Mouse (Mus musculus) brain, embryonic 18.5 days (tissue): Measurements from ENCODE around the gene Nav2.

Source experiments
- DNase-seq: peaks from one replicate; pipeline ENCODE4 v3.0.0-alpha.2; 2012; ENCODE audit warnings: low read depth, low spot score

Gene Nav2

DNA sequence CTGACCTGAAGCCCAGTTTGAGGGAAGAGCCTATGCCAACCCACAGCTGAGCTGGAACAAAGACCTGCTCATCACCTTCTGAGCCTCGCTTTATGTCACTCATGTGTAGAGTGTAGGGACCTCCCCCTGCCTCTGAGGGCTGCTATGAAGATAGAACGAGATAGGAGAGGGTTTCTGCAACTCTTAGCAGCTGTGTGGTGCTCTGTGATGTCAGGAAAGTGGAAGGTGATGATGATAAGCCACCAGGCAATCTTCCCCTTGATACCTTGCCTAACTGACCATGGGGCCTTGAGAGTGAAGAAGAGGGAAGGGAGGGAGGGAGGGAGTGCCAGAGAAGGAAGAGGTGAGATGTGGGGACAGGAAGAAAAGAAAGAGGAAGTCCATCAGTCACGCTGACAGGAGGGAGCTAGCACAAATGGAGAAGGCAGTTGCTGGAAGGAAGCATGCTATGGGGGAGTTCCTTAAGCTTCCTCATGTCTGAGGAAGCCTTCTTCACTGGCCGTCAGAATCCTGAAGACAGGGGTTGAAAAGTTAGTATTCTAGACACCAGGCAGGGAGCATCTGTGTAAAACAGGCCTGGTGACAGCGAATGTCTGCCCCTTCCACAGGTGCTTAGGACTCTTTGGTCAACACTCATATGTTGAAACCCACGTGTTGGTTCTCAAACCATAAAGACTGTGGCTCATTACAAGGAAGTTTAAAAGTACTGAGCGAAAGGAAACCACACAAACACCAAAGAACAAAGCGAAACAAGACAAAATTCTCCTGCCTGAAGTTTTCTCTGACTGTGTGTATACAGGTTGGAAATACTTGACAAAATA lies at the start of gene Nav2:
TSS of gene Nav2 (plus strand) at position 196 of the 821 bp plus-strand sequence.
- no peak for DNase-seq

DNA sequence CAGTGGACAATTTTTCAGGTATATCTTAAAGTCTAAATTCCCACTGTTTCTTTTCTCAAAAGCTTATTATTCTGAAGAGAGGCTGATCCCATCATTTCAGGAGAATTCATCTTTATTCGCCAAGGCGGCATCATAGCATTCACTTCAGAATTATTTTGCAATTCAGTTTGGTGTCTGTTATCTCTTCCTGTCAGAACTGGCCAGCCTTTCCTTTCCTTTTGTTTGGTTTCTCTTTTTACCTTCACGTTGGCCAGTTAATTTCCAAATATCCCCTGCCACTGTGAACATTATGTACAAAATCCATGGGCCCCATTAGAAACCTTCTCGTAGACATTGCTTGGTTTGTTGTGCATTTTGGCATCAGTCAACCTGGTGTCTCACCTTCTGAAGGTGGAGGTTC lies 49.2 kb upstream of the Nav2 start:
- DNase-seq = no peak

DNA sequence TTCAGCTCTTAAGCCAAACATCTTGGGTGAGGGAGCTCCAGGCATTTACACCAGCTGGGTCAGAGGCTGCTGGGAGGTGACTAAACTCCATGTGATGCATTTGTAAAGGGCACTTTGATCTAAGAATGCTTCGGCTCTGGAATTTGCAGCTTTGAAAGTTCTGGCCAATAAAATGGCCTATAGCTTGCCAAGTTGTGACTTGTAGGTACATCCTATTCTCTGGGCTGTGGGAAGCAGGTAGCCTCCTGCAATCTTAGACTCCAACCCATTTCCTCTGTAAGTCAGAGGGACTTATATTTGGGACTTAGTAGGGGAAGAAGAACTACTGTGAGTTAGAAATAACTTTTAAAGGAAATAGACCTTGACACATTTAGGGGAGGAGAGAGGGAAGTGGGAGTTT lies 47.6 kb upstream of the Nav2 start:
- no peak for DNase-seq

DNA sequence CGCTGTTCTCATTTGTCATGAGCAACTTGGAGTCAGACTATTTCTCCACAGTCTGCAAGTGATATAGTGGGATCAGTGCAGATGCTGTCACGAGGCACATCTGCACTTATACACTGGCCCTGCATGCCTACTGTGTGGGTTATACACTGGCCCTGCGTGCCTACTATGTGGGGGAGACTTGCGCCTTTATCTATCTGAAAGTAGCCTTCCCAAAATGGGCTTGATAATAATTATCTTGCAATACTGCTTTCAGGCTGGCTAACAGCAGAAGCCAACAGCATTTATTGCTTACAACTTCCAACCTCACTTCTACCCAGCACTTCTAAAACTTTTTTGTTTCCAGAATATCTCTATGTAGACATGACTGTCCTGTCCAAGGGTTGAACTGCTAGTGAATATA lies 46.7 kb upstream of the Nav2 start:
- DNase-seq = no peak

DNA sequence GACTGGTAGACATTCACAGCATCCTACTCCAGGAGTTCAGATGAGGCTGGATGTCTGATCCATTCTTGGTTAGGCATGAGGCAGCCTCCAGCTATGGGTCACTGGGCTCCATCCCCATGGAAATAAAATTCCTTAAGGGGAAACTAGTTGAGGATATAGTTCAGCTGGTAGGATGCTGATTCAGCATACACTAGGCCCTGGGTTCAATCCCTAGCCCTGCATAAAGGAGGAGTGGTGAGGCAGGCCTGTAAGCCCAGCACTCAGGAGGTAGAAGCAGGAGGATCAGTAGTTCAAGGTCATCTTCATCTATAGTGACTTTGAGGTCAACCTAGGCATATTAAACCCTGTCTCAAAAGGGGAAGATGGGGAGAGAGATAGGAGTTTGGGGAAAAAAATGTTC lies 44.3 kb upstream of the Nav2 start:
- no peak for DNase-seq

DNA sequence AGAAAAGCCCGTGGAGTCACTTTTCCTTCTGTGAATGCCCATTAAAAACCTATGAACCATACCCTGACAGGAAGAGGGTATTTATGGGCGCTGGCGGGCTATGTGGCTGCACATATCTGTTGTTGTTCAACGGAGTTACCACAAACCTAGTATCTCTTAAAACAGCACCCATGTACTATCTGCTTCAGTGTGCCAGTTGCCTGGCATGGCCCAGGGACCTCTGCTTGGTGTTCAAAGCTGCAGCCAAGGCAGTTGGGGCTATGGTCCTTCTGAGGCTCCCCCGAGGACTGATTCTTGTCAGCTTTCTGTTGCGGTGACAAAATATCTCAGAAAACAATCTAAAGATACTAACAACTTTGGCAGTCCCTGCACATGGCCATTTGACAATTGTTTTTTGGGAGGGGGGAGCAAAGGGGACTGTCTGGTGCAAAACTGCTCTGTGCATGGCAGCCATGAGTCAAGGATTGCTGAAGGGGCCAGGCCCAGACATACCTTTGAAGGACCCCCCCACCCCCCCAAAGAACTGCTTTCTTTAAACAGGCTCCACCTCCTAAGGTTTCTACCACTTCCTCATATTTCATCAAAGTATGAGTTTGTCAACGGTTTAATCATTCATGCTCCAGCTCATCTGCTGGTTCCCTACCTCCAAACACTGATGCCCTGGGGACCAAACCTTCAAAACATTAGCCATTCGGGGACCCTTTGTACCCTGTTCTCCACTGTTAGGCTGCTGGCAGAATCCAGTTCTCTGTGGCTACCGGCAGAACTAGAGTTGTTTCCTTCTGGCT lies 43.7 kb upstream of the Nav2 start:
- no peak for DNase-seq

DNA sequence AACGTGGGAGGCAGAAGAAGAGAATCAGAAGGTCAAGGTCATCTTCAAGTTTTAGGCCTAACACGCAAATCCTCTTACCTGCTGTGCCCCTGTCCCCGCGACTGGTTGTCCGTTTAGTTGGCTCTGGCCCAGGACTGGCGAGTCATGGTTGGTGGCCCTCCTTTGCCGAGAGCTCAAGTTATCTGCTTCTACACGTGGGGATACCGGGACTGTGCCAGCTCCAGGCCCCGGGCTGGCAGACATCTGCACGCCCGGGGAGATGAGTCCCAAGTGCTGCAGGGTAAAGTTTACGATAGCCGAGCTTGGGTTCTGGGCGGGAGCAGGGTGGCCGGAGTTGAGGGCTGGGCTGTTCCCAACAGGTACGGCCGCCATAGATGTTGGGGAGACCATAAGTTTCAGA lies 40.9 kb upstream of the Nav2 start:
- DNase-seq = no peak

DNA sequence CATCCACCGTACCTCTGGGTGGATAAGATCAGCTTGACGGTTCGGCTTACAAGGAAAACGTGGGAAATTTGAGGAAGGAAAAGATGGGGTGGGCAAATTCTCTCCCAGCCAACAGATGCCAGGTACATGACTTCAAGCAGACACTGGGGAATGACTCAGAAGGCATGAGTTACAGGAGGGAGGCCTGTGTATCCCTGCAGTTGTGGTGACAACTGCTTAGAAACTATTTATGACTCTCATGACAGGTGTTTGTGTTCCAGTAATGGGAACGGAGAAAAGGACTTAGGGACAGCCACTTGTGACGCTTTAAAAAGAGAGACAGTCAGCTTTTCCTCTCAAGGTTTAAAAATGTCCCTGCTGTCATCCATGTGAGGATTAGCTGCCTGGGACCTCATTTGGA lies 38.4 kb upstream of the Nav2 start:
- no peak for DNase-seq

DNA sequence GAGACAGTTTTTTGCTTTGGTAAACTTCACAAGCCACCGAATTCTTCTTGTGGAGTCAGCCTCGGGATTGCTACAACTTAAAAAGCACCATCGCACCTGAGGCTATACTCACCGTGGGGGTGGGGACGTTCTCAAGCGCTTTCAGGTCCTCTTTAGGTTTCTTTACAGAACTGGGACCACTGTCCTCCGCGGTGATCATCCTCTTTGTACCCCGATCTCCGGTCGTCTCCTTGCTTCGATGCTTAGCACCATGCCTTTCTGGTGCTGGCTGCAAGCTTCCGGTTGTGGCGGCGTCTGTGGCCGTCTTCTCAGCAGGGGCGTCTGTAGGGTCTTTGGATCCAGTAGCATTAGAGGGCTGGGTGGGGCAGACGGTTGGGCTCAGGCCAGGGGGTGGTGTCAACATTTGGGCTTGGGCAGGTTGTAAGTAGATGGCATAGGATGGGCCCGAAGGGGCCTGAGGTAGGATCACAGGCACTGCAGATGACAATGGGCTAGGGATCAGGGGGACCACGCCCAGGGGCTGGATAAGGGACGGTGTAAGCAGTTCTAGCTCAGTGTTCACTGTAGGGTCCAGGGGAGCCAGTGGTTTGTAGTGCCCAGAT lies 37.8 kb upstream of the Nav2 start:
- DNase-seq = no peak

DNA sequence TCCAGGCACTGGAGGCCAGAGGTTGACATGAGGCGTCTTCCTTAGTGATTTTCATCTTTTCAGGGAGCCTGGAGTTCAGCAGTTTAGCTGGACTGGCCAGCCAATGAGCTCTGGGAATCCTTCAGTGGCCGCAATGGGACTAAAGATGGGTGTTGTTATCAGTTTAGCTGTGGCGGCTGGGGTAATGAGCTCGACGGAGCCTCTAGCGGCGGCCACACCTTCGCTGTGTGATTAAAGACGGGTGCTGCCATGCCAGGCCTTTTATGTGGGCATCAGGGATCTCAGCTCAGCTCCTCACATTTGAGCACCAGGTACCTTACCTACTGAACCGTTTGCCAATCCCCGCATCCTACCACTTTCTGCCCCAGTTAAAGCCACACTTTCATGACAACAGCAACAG lies 37.2 kb upstream of the Nav2 start:
- no peak for DNase-seq

DNA sequence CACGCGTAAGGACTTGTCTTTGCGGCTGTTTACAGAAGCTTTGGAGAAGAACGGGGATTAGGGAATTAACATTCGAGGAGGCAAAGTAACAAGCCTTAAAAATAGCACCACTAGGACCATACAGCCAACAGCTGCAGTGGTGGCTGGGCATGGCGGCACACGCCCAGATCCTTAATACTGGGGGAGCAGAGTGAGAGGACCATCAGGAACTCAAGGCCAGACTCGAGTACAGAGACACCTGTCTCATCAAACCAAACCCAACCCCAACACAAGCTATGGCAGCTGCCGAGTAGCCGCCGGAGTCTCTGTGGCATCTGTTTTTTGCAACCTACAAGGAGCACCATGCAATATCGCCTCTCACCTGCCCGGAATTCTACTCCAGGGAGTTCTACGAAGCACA lies 33.4 kb upstream of the Nav2 start:
- no peak for DNase-seq

DNA sequence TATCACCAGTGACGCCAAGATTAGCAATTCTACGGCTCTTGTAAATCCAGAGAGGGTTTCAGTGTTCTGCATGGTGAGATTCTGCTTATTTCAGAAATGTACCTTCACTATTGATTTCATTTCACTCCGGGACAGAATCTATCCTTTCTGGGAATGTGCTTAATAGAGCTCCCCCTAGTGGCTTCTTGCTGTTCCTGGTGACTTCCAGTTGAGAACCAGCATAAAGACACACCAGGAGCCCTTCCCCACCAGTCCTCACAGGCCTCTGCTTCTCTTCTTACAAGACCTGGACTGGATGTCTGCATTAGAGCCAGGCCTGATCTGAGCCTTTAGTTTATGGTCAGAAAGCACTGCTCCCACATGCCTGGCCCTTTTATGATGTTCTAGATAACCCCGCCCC lies 32.0 kb upstream of the Nav2 start:
- DNase-seq = no peak

DNA sequence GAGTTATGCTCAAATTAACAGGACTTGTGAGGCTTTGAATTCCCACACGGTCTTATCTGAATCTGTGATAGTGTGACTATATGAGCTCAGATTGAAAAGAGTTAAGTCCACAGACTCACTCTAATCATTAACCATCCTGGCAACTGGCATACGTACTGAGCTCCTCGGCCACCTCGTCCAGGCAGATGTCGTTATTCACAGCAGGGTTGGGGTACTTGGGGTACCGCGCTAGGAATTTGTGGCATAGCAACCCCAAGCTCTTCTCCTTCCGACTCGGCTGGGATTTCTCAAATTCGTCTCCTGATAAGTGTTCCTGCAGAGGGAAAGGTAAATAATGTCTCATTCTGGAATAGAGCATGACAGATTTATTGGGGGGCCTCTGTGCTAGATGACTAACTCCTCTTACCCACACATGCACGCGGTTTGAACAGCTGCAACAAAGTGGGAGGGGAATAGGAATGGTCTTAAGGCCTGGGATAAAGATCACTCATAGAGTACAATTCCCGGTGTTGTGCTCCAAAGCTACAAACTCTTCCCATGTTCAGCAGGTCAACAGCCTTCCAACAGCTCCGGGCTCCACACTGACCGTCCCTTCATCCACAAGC lies 30.6 kb upstream of the Nav2 start:
- DNase-seq = no peak

DNA sequence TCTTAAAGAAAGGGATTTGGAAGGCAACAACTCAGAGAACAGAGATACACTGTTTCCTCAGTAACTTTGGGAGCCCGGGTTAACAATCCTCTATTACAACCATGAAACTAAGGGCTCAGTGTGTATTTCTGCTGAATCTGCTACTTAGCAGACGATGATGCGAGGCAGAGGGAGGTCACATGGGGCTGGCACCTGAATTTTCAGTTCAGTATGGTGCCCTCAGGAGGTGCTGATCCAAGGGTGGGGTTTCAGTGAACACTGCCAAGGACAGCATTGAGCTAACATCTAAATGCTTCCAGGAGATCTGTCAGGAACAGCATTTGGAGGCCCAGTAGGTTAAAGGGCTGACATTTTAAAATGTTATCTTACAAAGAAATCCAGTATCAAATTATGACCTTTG lies 28.9 kb upstream of the Nav2 start:
- no peak for DNase-seq

DNA sequence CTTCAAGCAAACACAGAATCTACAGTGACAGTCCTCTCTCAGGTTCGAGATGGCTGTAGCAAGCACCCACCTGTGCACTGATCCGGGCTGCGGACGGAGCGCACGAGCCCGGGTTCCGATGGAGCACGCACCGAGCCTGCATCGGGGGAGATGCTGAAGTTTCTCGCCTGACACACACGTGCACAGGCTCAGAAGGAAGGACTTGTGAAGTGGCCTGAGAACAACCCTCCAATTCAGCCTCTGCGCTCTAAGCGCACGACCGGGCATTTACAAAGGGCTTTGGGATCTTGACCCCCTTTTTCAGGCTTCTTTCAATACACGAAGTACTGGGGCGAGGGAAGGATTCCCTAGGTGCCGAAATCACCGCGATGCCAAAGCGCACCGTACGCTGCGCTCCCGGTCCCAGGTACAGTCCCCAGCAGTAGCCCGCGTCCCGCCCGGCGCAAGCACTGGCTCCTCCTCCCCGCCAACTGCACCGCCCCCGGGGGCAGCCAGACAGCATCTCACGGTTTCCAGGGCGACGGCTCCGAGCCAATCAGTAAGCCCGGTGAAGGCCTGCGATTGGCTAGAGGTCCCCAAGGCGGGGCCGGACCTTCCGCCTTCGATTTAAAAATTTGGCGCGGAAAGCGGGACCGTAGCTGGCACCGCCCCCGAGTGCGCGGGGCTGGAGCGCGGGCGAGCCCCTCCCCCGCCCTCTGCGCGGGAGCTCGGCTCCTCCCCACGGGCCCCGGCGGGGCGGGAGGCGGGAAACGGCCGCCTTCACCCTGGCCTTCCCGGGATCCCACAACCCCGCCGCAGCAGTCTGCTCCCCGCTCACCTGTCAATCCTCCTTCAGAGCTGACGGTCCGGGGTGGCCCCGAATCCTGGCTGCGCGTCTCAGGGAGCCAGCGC lies 27.7 kb upstream of the Nav2 start:
- DNase-seq = peak; percentile 86

DNA sequence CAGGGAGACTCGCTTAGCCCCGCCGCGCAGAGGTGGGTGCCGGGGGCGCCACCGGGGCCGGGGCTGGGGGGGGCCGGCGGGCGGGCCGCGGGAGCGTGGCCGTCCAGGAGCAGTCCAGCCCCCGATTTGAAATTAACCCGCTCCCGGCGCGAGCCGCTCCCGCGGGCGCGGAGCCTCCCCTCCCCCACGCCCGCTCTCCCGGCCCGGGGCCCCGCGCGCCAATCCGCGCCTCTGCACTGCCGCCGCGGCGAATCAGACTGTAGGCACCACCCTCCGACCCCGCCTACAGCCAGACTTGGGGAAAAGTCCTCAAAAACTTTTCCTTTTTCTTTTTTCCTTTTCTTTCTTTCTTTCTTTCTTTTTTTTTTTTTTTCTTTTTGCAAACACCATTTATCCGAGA lies 27.0 kb upstream of the Nav2 start, which contains the start of gene E2f8:
TSS of gene E2f8 (minus strand) at position 111 of the 400 bp plus-strand sequence.
- no peak for DNase-seq

DNA sequence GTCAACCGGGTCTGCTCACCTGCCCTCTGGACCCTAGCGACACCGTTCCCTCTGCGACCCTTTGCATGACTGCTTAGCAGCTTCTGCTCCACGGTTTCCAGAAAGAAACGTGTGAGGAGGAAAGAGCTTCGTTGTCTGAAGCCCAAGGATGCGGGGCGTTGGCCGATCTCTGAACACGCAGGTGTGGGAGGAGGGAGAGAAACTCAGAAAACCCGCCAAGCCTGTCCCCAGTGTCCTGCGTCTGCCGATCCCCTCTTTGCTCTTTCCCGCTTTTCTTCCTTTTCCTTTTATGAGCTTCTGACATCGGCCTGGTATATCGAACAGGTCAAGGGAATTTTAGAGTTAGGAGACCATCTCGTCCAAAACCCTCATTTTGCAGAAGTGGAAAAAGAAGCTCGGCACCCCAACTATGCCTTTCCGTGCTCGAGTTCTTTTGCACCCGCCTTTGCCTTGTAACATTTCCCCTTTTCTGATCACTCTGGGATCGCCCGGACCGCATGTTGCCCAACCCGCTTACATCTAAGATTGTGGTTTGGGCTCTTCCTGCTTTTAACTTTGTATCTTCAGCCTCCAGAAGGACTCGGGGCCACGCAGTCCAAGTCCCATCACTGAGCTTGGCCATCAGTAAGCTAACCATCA lies 26.4 kb upstream of the Nav2 start:
- no peak for DNase-seq

DNA sequence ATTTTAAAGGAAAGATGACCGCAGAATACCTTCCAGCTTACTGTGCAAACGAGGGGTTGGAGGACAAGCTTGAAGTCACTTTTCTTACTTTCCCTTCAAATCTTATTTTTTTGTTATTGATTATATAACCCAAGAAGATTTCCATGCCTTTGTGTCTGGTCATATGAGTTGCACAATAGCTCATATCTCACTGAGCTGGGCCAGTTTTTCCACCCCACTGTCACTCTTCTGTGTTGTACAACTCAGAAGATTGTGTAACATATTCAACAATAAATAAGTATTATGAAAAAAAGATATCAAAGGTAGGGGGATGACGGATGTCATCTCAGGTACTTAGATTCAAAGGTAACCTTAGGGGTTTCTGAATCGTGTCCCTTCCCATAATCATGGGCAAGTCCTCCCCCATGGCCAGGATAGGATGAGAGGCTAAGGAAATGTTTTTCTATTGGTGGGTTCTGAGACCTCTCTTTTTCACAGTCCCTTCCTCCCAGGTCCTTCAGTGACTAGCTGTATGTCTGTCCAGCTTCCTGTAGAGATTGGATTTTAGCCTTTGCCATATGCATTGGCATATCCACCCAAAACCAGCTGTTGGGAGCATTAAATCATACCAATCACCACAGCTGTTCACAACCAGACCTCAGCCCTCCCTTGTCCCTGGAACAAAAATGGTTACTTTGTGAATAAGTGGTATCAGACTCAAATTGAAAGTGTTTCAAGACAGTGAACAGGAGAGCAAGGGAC lies 24.8 kb upstream of the Nav2 start:
- DNase-seq = no peak

DNA sequence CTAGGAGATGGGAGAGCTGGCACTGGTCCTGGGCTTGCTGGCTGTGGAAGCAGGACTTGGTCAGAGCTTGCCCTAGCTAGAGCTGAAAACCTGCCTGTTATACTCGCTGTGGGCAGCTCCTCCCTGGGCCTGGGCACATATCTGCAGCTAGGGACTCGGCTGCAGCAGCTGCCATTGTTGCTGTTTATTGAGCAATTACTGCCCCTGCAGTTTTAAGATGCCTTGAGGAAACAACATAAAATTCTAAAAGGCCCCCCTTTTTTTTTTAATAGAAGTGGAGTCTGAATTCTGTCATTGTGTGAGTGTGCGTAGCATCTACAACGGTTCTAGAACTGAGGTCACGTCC lies 24.3 kb upstream of the Nav2 start:
- no peak for DNase-seq

DNA sequence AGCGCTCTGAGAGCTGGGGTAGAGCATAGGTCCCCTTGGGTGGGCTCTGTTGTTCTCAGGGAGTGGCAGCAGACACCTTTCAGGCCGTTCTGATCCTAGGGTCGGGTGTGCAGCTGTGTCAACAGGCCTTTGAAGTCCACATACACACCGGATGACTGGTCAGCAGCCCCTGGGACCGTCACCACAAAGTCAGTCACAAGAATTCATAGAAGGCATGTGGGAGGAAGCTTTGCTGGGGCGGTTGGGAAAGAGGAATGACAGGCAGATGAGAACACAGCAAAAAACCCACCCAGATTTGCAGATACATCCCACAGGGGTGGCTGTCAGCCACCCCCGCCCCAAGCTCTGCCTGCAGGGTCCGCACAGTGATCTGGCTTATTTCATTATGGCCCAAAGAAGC lies 20.5 kb upstream of the Nav2 start:
- no peak for DNase-seq
